Mouse (Mus musculus) naive thymus-derived CD4-positive, alpha-beta T cell, adult 2 months (primary cell): Measurements from ENCODE around the gene Dlg2.

ENCODE experiments used
- DNase-seq: peaks from one replicate; pipeline ENCODE4 v3.0.0-alpha.2; 2011; ENCODE audit warnings: low read depth

Dlg2 gene

GRCm38 (mm10) chr7:92093860-92094259 lies 1617.4 kb downstream of the Dlg2 start:
- peak; percentile 9 for DNase-seq

DNA sequence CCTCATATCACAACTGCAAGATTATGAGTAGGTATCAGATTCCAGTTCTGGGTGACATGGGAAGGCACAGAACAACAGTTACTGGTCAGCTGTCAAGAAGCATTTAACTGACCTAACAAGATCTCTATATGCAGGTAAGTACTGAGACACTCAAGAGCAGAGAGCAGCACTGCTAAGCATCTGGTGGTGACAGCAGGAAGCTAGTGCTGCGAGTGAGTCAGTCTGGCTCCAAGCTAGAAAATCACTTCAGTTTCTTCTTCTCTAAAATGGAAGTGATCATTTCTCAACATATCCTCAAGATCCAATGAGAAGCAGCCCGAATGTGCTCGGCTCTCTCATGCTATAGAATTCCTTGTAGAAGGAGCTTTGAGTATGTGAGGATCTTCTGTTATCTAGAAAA lies 1618.7 kb downstream of the Dlg2 start:
- no peak for DNase-seq

GRCm38 (mm10) chr7:92100847-92101246 lies 1624.4 kb downstream of the Dlg2 start:
- no peak for DNase-seq

- DNase-seq: peak; percentile 34
These were observed 1626.5 kb downstream of the Dlg2 start for GRCm38 (mm10) chr7:92102892-92103543.

GRCm38 (mm10) chr7:92105477-92105876 lies 1629.0 kb downstream of the Dlg2 start:
- no peak for DNase-seq

DNA sequence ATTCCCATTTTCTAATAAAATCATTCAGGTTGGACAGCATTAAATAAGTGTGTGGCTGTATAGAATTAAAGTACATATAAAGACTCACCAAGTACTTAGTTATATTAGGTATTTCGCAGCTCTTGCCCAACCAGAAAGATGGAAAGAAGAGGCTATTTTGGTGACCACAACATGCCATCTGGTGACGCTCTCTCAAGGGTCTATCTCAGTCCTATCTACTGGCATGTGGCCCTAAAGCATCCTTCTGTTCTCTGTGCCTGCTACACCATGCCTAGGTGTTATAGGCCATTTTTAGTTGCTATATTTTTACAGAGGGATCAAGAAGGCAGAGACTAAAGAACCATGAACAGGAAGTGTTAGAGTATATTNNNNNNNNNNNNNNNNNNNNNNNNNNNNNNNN lies 1629.5 kb downstream of the Dlg2 start:
- no peak for DNase-seq

DNA sequence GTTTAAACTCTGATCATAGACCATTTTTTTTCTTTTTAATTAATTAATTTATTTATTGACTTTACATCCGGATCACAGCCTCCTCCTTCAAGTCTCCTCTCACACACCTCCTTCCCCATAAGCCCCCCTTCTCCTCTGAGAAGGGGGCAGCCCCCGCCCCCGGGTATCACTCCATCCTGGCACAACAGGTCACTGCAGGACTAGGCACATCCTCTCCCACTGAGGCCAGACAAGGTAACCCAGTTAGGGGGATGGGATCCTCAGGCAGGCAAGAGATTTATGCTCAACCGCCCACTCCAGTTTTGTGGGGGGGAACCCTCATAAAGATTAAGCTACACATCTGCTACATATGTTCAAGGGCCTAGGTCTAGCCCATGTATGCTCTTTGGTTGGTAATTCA lies 1636.6 kb downstream of the Dlg2 start:
- DNase-seq: no peak

- DNase-seq: no peak
These were observed 1638.9 kb downstream of the Dlg2 start for GRCm38 (mm10) chr7:92115237-92115871.

- DNase-seq: no peak
These were observed 1646.8 kb downstream of the Dlg2 start for GRCm38 (mm10) chr7:92123276-92123675.

DNA sequence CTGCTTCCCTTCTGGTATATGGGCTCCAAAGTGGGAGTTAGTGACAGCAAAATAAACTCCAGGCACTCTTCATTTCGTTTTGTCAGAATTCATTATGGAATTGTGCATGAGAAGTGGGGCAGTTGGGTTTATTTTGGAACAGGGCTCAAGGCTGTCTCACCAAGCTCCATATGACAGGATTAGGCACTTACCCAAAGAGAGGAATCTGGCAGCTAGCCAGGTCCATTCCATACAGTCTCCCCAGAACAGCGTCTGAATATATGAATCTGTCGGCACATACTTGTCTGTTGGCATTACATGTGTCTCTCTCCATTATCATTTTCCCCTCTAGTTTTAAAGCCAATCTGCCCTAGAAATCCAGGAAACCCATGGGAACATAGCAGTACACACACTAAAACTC lies 1649.4 kb downstream of the Dlg2 start:
- DNase-seq: no peak

- DNase-seq: no peak
These were observed 1657.8 kb downstream of the Dlg2 start for GRCm38 (mm10) chr7:92134301-92134700.

- no peak for DNase-seq
These were observed 1659.2 kb downstream of the Dlg2 start for GRCm38 (mm10) chr7:92135624-92136023.

DNA sequence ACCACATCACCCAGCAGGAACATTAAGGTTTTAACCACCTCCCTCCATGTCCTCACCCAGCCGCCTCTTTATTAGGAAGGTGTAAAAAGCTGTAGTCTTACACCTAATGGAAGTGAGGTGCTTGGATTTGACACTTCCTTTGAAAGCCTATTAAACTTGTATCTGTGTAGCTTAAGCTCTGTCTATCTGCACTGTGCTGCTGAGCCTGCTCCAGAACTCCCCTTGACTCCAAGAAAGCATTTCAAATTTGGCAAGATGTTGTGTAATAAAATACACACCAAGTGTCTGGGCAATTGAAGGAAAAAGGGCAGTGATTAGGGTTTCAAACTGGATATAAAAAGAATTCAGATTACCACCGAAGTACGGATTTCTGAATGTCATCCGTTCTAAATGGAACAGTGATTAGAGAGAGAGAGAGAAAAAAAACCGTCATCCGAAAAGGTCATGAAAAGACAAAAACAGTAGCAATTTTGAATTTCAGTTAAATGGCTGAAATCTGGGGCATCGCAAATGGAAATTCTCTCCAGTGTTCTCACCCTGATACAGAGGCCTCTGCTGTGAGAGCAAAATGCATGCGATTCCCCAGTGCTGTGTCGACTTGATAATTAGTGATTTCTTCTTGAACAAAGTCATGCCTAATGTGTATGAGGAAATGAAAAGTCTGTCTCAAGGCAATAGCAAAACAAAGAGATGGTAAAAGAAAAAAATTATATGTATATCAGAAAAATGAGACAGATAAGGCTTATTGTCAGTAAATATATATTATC lies 1663.8 kb downstream of the Dlg2 start:
- DNase-seq: no peak

DNA sequence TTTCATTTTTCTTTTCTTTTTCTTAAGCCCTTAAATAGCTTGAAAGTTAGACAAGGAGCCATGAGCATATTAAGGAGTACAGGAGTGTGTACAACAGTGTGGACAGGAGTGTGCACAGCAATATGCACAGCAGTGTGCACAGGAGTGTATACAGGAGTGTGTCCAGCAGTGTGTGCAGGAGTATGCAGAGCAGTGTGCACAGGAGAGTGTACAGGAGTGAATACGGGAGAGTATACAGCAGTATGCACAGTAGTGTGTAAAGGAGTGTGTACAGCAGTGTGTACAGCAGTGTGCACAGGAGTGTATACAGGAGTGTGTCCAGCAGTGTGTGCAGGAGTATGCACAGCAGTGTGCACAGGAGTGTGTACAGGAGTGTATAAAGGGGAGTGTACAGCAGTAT lies 1671.0 kb downstream of the Dlg2 start:
- no peak for DNase-seq

GRCm38 (mm10) chr7:92150768-92151167 lies 1674.3 kb downstream of the Dlg2 start:
- DNase-seq: no peak

GRCm38 (mm10) chr7:92154603-92155002 lies 1678.1 kb downstream of the Dlg2 start:
- DNase-seq: no peak

DNA sequence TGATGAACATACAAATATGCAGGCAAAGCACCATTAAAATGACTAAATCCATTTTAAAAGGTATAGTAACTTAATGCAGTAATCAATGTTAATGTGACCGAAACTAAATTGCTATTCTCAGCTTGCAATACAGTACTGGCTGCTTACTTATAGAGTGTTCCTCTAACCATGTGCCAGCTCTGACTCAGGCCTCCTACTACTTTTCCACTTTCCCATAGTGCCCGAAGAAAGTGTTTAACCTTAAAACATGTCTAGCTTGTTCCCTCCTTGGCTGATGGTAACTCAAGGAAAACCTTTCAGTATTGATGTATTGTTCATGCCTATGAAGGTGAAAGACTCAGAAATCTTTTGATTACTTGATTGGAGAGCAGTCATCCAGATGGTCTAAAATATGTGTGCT lies 1686.7 kb downstream of the Dlg2 start:
- DNase-seq: no peak

DNA sequence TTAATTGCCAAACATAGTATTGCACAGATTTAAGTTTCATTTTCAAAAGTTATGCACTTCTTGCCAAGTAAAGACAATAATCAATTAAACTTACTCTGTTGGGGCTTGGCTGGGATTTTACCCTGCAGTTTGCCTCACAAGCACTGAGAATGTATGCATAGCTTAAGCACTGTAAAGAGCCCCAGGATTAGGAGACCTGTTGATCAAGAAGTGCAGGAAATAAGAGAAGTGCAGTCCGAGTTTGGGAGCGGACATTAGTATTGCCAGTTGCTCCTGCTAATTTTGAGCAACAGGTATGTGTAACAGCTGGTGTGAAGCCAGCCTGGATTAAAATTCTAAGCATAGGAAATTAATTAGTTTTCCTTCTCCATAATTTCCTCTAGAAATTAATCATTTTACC lies 1687.8 kb downstream of the Dlg2 start:
- DNase-seq: no peak

DNA sequence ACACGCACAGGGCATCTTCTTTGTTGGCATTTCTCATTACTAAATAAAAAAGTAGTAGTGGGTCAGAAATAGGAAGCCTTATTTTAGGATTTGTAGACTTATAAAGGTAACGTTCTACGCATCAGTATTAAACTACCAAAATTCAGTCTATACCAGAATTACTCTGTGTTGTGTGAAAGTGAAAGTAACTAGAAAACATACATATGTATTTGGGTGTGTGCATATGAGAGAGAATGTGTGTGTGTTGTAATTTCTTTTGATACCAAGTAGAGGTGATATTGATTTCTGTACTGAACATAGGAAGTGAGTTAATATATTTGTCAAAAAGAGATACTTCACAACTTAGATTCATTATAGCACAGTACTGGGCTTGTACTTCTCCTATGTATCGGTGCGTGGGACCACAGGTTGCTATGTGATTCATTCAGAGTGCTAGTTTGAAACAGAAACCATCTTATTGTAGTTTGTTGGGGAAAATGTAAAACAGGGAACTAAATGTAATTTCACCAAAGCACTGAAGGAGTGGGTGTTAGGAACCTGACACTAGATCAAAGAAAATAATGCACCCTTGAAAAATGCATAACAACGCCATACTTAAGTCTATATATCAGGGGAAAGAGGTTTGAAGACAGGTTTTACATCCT lies 1688.5 kb downstream of the Dlg2 start:
- no peak for DNase-seq

GRCm38 (mm10) chr7:92180029-92180428 lies 1703.6 kb downstream of the Dlg2 start:
- DNase-seq: no peak

- DNase-seq: no peak
These were observed 1704.4 kb downstream of the Dlg2 start for GRCm38 (mm10) chr7:92180591-92181587.
